Mouse (Mus musculus): ENCODE measurements around the gene Gm20379.

DNA sequence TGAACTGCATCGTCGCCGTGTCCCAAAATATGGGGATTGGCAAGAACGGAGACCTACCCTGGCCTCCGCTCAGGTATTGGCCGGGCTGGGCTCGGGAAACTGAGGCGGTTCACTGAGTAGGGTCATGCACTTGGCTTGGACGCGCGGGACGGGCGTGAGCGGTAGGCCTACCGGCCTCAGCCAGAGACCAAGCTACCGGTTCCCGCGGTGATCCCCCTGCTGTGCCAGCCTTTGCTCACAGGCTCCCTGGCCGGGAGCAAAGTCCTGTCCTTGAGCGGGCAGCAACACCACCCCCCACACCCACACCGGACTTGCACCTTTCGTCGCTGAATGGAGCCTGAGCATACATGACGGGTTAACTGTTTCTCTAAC lies 49.5 kb downstream of the Gm20379 start:
- TF ChIP-seq POLR2A (IDR thresholded peaks at IDR 0.05; ENCODE audit: control insufficient read depth, low read depth, low read length) (no peak), CTCF (IDR thresholded peaks at IDR 0.05; ENCODE audit: control insufficient read depth, insufficient read depth, insufficient replicate concordance, low read depth, low read length) (no peak)

Data from testis, adult 2 months (tissue).